Mouse (Mus musculus) heart, embryonic 11.5 days (tissue): ENCODE measurements around the gene Rreb1. TPM values are rescaled to one million over a fixed set of nuclear protein-coding genes. Genes with fewer than 3 reads are reported as not detected.
A peak's percentile ranks its signal among the peaks of the same experiment; 100 is the strongest.

ENCODE experiments used
- ATAC-seq: fragments of 200-750 bp; cut with Nextera tagmentation; replicated peaks from 2 replicates; pipeline ENCODE4 v1.8.0; 2017; ENCODE audit warnings: moderate library complexity; ENCODE audit not compliant: insufficient number of reproducible peaks, low FRiP score, low TSS enrichment
- H3K27ac ChIP-seq: fragments of 300-500 bp; sonication (generic); 2 replicates; pipeline ENCODE4 v1.5.1; 2014; ENCODE audit warnings: mild to moderate bottlenecking, low read depth, low read length
- H3K27me3 ChIP-seq: fragments of 300-500 bp; sonication (generic); 2 replicates; pipeline ENCODE4 v1.6.1; 2014; ENCODE audit warnings: mild to moderate bottlenecking, low read length, mixed read lengths; ENCODE audit not compliant: control insufficient read depth, insufficient read depth
- H3K36me3 ChIP-seq: fragments of 300-500 bp; sonication (generic); 2 replicates; pipeline ENCODE4 v1.6.1; 2014; ENCODE audit warnings: mild to moderate bottlenecking, low read length, moderate library complexity, mixed read lengths; ENCODE audit not compliant: control insufficient read depth, insufficient read depth
- H3K4me1 ChIP-seq: fragments of 300-500 bp; sonication (generic); 2 replicates; pipeline ENCODE4 v1.6.1; 2014; ENCODE audit warnings: low read length; ENCODE audit not compliant: control insufficient read depth, insufficient read depth
- H3K4me2 ChIP-seq: fragments of 300-500 bp; sonication (generic); 2 replicates; pipeline ENCODE4 v1.6.1; 2014; ENCODE audit warnings: mild to moderate bottlenecking, moderate library complexity
- H3K4me3 ChIP-seq: fragments of 300-500 bp; sonication (generic); 2 replicates; pipeline ENCODE4 v1.5.1; 2014; ENCODE audit warnings: low read depth, low read length
- H3K9ac ChIP-seq: fragments of 300-500 bp; sonication (generic); 2 replicates; pipeline ENCODE4 v1.6.1; 2014; ENCODE audit warnings: mild to moderate bottlenecking, low read depth, low read length, moderate library complexity
- H3K9me3 ChIP-seq: fragments of 300-500 bp; sonication (generic); replicated peaks from 2 replicates; pipeline ENCODE4 v1.6.1; 2016; ENCODE audit warnings: low read length; ENCODE audit not compliant: control insufficient read depth
- WGBS: fragments of 180-500 bp; shearing (Covaris S2); extraction: QIAGEN DNeasy Blood & Tissue Kit; methylation state at CpG from one replicate; pipeline ENCODE4 v1.1.7; 2014; ENCODE audit not compliant: insufficient replicate concordance; 5-methylcytosine and 5-hydroxymethylcytosine counted together
- polyA plus RNA-seq: library from polyadenylated mRNA; unstranded; fragments of >200 nt; fragmentation: Nextera tagmentation; extraction: Ambion mirVana; gene quantifications from 2 replicates; pipeline ENCODE4 v1.2.1, GENCODE M21; 2014

The Rreb1 gene
- polyA plus RNA-seq, 1 experiment from 2014 or later, result 16.6 TPM

- H3K27me3 ChIP-seq, result no peaks in the 10 kb centered on the region
- ATAC-seq, result no peak
- H3K9ac ChIP-seq, result no peak overlapping the region
- H3K4me3 ChIP-seq, result no peak overlapping the region
- peaks cover under 1% of the 10 kb centered on the region; the same call in 1 of the 2 replicates for H3K4me1 ChIP-seq
- H3K4me2 ChIP-seq, result no peak overlapping the region
- H3K36me3 ChIP-seq, result no peaks in the 10 kb centered on the region
- H3K9me3 ChIP-seq, result no peaks in the 10 kb centered on the region
- 73% methylated on average over 18 of the region's 18 CpGs for WGBS
- no peak overlapping the region for H3K27ac ChIP-seq
Measured at GRCm38 (mm10) chr13:37958498-37959238, 180.5 kb downstream of the Rreb1 start.

- no peaks in the 10 kb centered on the region for H3K36me3 ChIP-seq
- H3K27ac ChIP-seq, result no peak overlapping the region
- H3K9ac ChIP-seq, result no peak overlapping the region
- no peak overlapping the region for H3K4me2 ChIP-seq
- H3K9me3 ChIP-seq, result no peaks in the 10 kb centered on the region
- WGBS, result 78% methylated on average over 15 of the region's 15 CpGs
- no peak for ATAC-seq
- H3K4me1 ChIP-seq, result peaks cover 8% of the 10 kb centered on the region
- no peaks in the 10 kb centered on the region for H3K27me3 ChIP-seq
- no peak overlapping the region for H3K4me3 ChIP-seq
Measured at GRCm38 (mm10) chr13:37959239-37959907, 181.2 kb downstream of the Rreb1 start.

DNA sequence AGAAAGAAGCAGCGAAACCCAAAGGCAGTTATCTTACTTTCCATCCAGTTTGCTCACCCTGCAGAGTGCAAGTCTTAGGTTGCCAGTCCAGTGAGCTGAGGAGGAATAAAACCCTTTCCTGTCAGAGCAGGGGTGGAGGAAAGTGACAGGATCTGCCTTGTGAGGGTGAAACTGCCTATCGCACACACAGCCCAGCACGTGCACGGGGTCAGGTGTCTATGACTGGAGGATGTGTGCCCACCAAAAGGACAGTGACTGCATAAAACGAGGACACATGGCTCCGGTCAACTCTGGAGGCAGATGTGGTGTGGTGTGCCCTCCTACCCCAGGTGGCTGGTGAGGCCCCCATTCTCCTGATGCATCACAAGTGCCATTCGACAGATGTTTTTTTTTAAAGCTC, 181.7 kb downstream of the Rreb1 start:
- peaks cover 13% of the 10 kb centered on the region for H3K4me1 ChIP-seq
- H3K9ac ChIP-seq, result no peak overlapping the region
- H3K36me3 ChIP-seq, result no peaks in the 10 kb centered on the region
- no peak for ATAC-seq
- no peaks in the 10 kb centered on the region for H3K27me3 ChIP-seq
- no peaks in the 10 kb centered on the region for H3K9me3 ChIP-seq
- WGBS, result 82% methylated on average over 7 of the region's 7 CpGs
- H3K27ac ChIP-seq, result no peak overlapping the region
- H3K4me2 ChIP-seq, result no peak overlapping the region
- H3K4me3 ChIP-seq, result no peak overlapping the region

DNA sequence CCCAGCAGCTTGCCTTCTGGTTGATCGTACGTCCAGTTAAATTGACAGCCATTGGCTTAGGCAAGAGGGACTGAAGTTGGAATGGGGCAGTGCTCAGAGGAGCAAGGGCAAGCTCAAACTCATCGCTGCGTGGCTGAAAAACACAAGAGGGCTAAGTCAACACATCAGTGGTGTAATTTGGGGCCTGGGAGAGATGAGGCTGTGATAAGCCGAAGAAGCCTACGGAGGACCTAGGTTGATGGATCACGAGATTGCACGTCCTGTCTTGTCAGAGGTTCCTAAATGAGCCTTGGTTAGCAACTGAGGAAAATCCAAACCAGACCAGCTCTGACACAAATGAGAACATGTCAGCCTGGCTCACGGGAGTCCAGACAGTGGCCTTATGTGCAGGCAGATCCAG, 184.3 kb downstream of the Rreb1 start:
- Histone ChIP-seq H3K27ac (no peak overlapping the region), H3K9ac (no peak overlapping the region), H3K36me3 (no peaks in the 10 kb centered on the region), H3K4me2 (no peak overlapping the region), H3K4me3 (no peak overlapping the region), H3K9me3 (no peaks in the 10 kb centered on the region), H3K4me1 (peaks cover 24% of the 10 kb centered on the region), H3K27me3 (no peaks in the 10 kb centered on the region)
- WGBS, result 83% methylated on average over 9 of the region's 9 CpGs
- no peak for ATAC-seq

- Histone ChIP-seq H3K9ac (peak overlapping the region; percentile 73), H3K4me2 (peak overlapping the region; percentile 73), H3K4me1 (peaks cover 24% of the 10 kb centered on the region), H3K36me3 (no peaks in the 10 kb centered on the region), H3K9me3 (no peaks in the 10 kb centered on the region), H3K4me3 (peak overlapping the region; percentile 44), H3K27me3 (no peaks in the 10 kb centered on the region), H3K27ac (no peak overlapping the region)
- 2% methylated on average over 12 of the region's 12 CpGs for WGBS
- ATAC-seq, result no peak
Measured at GRCm38 (mm10) chr13:37963354-37964007, 185.3 kb downstream of the Rreb1 start.

DNA sequence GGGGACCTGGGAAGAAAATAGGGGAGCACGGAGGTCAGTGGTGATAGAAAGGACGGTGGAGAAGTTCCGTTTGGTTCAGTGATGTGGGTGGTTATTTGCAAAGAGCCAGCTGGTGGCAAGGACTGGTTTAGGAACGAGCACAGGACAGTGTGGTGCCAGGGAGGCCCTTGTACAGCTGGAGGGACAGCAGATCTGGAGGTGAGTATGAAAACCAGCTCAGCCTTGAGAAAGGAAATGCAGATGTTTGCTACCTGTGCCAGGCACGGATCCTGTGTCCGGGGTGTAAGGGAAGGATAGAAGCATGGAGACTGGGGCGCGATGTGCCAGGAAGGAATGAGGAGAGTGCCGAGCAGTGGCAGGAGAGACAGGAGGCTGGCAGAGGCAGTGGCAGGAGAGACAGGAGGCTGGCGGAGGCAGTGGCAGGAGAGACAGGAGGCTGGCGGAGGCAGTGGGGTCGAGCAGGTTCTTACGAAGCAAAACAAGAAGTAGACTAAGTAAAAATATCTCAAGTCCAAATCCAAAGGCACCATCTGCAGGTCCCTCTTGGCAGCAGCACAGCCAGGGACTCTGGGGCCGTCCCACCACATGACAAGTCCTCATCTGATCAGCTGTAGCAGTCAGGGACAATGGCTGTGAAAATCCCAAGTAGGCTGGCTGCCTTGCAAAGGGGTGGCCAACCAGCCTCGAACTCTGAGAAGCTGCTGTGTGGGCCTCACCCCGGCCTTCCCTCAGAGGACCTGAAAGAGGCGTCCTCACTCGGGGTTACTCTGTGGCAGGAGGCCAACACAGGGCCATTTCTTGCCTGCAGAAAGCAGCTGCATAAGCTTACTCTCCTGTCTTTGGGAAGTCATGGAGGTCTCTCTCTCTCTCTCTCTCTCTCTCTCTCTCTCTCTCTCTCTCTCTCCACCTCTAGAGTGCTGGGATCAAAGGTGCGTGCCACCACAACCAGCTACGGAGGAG, 186.2 kb downstream of the Rreb1 start:
- no peaks in the 10 kb centered on the region for H3K9me3 ChIP-seq
- H3K9ac ChIP-seq, result peak overlapping the region; percentile 73
- H3K4me1 ChIP-seq, result peaks cover 24% of the 10 kb centered on the region
- no peaks in the 10 kb centered on the region for H3K36me3 ChIP-seq
- peak overlapping the region; percentile 73 for H3K4me2 ChIP-seq
- H3K27me3 ChIP-seq, result no peaks in the 10 kb centered on the region
- H3K27ac ChIP-seq, result no peak overlapping the region; the same call in 1 of the 2 replicates
- H3K4me3 ChIP-seq, result peak overlapping the region; percentile 44
- ATAC-seq, result peak; percentile 9; the same call in 1 of the 2 replicates
- 45% methylated on average over 20 of the region's 20 CpGs for WGBS

GRCm38 (mm10) chr13:37965126-37965914, 187.1 kb downstream of the Rreb1 start:
- Histone ChIP-seq H3K9me3 (no peaks in the 10 kb centered on the region), H3K27ac (no peak overlapping the region), H3K9ac (no peak overlapping the region), H3K4me1 (peaks cover 24% of the 10 kb centered on the region), H3K4me3 (no peak overlapping the region), H3K36me3 (no peaks in the 10 kb centered on the region), H3K27me3 (no peaks in the 10 kb centered on the region), H3K4me2 (peak overlapping the region; percentile 31)
- peak; percentile 76 for ATAC-seq
- WGBS, result 35% methylated on average over 17 of the region's 17 CpGs
